Mouse (Mus musculus) urinary bladder, adult 18-20 months (tissue): ENCODE results near the gene Dclk1.

ENCODE experiments used
- DNase-seq, 2 experiments: peaks; one replicate each; pipeline ENCODE4 v3.0.0; 2022; ENCODE audit warnings: low spot score in 2 of 2, mixed read lengths in 2 of 2

Gene Dclk1

GRCm38 (mm10) chr3:55499298-55499697, 257.1 kb downstream of the Dclk1 start:
- no peak for DNase-seq

GRCm38 (mm10) chr3:55510198-55510597, 268.0 kb downstream of the Dclk1 start:
- DNase-seq, result no peak

GRCm38 (mm10) chr3:55511658-55512057, 269.5 kb downstream of the Dclk1 start:
- no peak for DNase-seq

- DNase-seq, result no peak
Observed at GRCm38 (mm10) chr3:55515966-55516365, 273.8 kb downstream of the Dclk1 start.

- DNase-seq, result no peak
Observed at GRCm38 (mm10) chr3:55517454-55518014, 275.4 kb downstream of the Dclk1 start.

GRCm38 (mm10) chr3:55520240-55521180, 278.3 kb downstream of the Dclk1 start:
- DNase-seq, result peak; percentile 30 to 60

- no peak for DNase-seq
Observed at GRCm38 (mm10) chr3:55521776-55522175, 279.6 kb downstream of the Dclk1 start.

- DNase-seq, result no peak
Observed at GRCm38 (mm10) chr3:55523224-55523623, 281.1 kb downstream of the Dclk1 start.

- DNase-seq, result no peak
Observed at GRCm38 (mm10) chr3:55523735-55524477, 281.7 kb downstream of the Dclk1 start.

- no peak for DNase-seq
Observed at GRCm38 (mm10) chr3:55524491-55525195, 282.5 kb downstream of the Dclk1 start.

GRCm38 (mm10) chr3:55526470-55526869, 284.3 kb downstream of the Dclk1 start:
- no peak for DNase-seq

- DNase-seq, result no peak
Observed at GRCm38 (mm10) chr3:55527566-55527965, 285.4 kb downstream of the Dclk1 start.

- DNase-seq, result no peak
Observed at GRCm38 (mm10) chr3:55528012-55528411, 285.8 kb downstream of the Dclk1 start.

GRCm38 (mm10) chr3:55529414-55529813, 287.2 kb downstream of the Dclk1 start:
- DNase-seq, result no peak

GRCm38 (mm10) chr3:55531204-55532044, 289.3 kb downstream of the Dclk1 start:
- DNase-seq, result no peak

GRCm38 (mm10) chr3:55532175-55532973, 290.2 kb downstream of the Dclk1 start:
- no peak for DNase-seq

- DNase-seq, result no peak
Observed at GRCm38 (mm10) chr3:55535591-55536200, 293.5 kb downstream of the Dclk1 start.

GRCm38 (mm10) chr3:55536901-55537300, 294.7 kb downstream of the Dclk1 start:
- DNase-seq, result no peak

GRCm38 (mm10) chr3:55537714-55538113, 295.6 kb downstream of the Dclk1 start:
- DNase-seq, result no peak

GRCm38 (mm10) chr3:55539400-55539799, 297.2 kb downstream of the Dclk1 start:
- DNase-seq, result no peak
